Mouse (Mus musculus) granulocyte monocyte progenitor cell, adult 5-6 weeks (primary cell): ENCODE results near the gene Ptprc. TPM values are rescaled to one million over a fixed set of nuclear protein-coding genes. Genes with fewer than 3 reads are reported as not detected.

Source experiments
- ATAC-seq: replicated peaks from 2 replicates; pipeline ENCODE4 v1.8.0; 2016; ENCODE audit warnings: mild to moderate bottlenecking, moderate TSS enrichment, inconsistent platforms; ENCODE audit not compliant: poor library complexity, severe bottlenecking
- total RNA-seq, 2 experiments: library from RNA; stranded (forward) in 1 of 2; stranded (reverse) in 1 of 2; fragments of 200-712, 200-1000 nt in 1 of 2; fragments of >200 nt in 1 of 2; fragmentation: Nextera tagmentation in 1 of 2; gene quantifications; 2 replicates each; pipeline ENCODE4 v1.2.3; 2014 to 2017

The Ptprc gene
- total RNA-seq (2014; fragmentation: Nextera tagmentation) (114 and 122 TPM in 2 replicates), total RNA-seq (2017) (166 and 176 TPM in 2 replicates)

DNA sequence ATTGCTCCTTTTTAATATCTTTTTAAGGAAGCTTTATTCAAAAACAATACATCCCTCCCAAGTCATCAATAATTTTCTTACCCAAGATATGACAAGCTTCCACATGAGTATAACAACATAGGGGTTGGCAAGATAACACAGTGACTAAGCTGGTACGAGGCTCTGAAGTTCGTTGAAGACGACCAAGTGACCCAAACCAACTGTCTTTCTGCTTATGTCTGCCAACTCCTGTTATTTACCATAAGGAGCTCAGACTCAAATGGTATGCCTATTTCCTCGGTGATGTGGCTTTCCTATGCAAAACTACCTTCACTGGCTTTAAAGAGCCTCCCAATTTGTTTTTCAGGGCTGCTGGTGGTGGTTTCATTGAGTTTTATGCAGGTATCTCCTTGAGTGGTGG, at the start of gene Ptprc:
TSS of gene Ptprc (minus strand) at position 215 of the 400 bp plus-strand sequence.
- peak; percentile 58 for ATAC-seq

DNA sequence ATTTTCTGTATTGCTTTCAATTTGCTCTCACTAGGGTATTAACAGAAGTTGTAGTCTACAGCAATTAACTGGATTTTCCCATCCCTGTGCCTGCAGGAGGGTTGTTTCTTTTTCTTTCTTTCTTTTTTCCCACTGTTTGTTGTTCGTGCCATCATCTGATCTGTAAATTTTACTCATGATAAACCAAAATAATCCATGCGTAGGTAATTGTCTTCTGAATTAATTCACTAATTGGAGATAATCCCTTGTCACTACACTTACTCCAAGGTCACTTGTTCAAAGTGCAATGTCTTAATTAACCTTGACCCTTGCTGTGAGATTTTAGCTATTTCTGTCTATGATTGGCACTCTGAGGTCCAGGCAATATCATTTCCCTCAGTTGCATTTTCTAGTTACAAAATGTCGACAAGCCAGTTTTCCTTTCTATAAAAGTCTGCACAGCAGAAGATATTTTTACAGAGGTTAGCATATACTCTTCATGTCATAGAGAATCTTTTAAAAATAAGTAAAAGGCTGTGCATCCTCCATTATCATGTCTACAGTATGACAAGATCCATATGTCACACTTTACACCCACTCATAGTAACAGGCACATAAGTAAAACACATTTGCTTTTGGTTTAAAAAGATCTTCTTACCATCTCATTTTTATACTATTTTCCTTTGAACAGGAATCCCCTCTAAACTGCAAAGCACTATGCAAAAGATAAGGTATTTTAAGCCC, 39.4 kb upstream of the Ptprc start:
- no peak for ATAC-seq

DNA sequence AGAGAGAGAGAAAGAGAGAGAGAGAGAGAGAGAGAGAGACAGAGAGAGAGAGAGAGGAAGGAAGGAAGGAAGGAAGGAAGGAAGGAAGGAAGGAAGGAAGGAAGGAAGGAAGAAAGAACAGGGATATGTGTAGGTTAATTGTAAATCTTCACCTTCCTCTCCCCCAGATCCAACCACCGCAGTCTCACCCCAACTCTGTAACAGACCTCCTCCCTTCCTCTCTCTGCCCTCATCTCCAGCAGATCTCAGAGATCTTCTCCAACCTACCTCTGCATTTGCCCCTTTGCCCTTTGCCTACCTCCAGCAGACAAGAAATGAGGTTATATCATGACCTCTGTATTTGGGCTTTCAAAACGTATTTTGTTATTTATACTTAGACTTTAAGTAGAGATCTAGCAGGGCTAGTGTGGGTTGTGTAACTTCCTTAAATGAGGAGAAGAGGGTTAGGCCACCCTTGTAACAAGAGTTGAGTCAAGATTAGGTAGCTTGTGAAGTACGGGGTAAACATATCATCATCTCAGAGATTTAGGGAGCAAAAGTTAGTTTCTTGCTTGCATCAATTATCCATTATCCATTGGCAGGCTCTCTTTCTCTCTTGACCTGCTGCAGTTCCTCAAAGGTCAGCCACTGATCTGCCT, 35.0 kb upstream of the Ptprc start:
- peak; percentile 97 for ATAC-seq

DNA sequence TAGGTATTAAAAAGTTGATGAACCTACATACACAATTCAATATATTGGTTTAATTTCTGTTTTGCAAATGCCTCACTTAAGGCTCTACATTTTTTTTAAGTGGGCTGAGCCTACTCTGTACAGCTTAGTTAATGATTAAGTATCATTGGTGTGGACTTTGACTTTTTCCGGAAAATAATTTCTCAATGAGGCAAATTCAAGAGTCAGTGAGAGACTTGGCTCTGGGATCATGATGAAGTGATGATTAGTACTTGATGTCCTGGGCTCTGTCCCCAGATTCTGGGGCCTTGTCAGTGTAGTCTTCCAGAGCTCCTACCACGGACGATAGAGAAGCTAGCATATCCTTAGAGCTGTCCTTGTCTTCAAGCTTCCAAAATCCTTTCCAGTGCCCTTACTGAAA, 34.2 kb upstream of the Ptprc start:
- ATAC-seq, result no peak

DNA sequence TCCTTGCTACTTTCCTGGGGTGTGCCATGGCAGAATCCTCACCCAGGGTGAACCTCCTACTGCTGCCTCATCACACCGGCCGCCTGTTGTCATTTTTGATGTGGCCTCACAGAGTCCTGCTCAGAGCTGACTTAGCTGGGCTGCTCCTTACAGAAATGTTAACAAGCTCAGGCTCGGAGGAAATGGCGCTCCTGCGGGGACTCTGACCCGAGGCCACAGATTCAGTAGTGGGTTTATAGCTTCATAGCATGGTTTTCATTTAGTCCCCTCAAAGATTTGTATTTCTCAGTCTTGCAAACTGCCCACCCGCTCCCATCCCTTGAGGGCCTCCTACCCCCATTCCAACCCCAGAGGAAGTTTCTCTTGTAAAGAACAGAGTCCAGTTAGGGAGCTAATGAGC, 30.5 kb upstream of the Ptprc start:
- ATAC-seq, result no peak

DNA sequence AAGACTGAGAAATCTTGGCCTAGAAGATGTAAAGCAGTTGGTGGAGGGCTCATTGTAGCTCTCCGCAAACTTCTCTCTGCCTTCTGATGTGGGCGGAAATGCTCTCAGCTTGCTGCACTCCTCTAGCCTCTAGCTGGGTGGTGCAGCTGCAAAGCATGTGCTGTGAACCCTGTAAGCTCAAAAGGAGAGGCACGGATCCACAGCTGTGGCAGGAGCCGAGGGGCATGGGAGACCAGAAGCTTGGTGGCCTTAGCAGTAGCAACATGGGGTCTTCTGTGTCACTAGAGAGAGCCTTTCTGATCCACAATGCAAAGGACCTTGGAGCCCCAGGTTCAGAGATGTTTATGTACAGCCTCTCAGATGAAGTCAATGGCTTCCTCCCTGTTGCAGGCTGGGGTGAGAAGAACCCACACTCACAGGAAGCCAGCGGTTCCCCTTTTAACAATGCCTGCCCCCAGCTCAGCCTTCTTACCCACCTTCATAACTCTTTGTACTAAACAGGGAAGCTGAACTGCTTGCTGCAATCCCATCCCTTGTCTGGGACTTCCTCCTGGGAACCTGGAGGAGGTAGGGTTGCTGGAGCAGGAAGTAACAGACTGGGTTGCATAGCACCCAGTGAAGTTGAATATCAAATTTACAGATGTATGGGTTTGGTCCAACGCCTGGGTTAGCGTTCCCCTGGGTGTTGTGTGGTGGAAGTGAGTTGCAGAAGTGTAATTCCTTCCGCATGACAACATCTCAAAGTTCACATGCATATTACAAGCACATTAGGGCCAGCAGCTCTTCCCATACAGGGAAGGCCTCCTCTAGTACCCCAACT, 16.4 kb upstream of the Ptprc start:
- ATAC-seq, result peak; percentile 96

DNA sequence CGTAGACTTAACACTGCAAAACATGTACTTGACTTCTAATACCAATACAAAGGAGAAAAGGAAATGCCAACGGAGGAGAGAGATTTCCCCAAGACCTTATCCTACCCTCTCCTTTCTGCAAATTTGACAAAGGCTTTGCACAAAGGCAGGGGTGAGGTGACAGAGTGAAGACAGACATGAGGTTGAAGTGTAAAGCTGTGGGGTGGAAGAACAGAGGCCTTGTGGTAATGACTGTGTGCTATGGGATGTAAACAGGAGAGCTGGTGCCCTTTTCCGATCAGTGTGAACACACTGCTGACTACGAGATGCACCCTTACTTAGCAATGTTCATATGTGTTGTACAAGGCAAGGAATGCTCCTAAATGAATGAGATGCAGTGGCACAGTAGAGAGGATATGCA, 12.6 kb upstream of the Ptprc start:
- no peak for ATAC-seq

DNA sequence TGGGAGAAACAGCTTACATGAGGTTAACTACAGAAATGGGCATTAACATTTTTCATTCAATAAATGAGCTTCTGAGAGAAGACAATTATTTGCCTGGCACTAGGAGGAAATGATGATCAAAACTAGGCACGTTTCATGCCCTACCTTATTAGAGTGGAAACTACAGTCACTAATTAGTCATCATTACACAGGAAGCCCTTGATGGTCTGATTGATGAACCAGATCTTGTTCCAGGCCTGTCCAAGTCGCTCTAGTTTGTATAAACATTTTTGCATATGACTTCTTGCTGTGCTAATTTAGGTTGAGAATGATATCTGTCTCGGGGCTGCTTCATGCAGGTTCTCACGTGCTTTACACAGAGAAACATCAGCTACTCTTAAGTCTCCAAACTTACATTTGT, 10.4 kb upstream of the Ptprc start:
- no peak for ATAC-seq

DNA sequence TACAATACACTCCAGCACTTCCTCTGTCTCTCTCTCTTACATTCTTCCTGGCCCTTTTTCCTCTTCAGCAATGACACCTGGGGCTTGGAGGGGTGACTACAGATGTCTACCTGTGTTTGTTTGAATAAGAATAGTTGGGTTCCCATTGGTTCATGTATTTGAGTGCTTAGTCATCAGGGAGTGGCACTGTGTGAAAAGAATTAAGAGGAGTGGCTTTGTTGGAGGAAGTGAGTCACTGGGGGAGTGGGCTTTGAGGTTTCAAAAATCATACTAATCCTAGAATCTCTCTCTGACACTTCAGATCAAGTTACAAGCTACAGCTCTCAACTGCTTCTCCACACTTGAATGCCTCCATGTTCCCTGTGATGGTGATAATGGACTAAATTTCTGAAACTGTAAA, 4.6 kb upstream of the Ptprc start:
- no peak for ATAC-seq

DNA sequence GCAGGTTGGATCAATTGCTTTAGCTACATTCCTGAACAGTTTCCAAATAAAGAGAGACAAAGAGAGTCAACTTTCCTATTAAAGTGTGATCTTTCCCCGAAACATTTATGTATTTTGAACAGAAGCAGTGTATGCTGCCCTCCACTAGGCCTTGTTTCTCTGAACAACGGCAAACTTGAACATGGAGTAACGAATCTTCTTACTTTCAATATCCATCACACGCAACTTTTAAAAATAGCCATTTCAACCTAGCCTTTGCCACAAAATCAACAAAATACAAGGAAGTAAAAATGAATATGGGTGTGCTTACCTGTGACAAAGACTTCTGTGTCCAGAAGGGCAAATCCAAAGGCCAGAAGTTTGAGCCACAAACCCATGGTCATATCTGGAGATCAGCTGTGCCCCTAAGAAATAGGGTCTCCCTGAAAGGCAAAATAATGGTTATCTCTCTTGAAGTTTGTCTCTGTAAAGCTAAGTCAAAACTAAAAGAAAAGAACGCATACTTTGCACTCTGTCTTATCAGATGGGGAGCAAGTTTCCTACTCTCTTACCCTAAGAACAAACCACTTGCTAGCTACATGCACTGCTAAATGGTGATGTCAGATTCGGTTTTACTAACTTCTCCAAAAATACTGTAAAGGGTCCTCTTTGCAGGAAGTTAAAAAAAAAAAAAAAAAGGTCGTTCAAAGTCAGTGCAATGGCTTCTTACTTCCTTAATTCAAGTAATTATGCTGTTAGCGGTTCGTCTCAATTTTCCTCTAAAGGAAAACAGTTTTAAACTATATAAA, 609 bp downstream of the Ptprc start:
- peak; percentile 87 for ATAC-seq

DNA sequence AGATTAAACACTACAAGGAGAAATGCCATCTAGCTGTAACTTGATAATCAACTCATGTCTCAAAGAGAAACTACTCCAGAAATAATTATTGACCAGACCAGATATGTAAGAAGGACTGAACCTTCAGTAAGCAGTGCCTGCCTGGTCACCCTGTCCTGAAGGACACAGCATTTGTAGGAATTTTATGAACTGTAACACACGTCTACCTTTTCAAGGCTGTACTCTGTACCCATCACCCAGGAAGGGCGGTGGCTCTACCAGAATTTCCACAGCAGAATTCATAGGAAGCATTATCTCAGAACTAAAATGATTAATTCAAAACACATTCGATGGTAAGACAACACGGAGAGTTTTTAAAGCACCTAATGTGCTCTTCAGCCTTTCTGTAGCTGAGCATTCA, 1.4 kb downstream of the Ptprc start:
- no peak for ATAC-seq

DNA sequence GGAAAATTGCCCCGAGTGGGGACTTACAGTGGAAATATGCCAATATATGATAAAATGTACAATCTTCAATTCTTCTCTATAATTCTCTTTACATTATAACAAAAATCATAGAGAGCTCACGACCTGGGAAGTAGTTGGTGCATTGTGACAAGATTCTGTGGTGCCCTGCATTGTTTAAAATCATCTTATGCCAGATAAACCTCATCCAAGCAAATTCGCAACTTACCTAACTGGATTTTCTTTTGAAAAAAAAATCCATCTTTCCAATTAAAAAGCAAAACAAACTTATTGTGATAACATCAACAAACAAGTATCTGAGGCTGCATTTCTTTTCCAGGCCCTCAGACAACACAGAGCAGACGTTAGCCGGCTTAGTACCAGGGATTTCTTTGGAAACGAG, 1.8 kb downstream of the Ptprc start:
- no peak for ATAC-seq

DNA sequence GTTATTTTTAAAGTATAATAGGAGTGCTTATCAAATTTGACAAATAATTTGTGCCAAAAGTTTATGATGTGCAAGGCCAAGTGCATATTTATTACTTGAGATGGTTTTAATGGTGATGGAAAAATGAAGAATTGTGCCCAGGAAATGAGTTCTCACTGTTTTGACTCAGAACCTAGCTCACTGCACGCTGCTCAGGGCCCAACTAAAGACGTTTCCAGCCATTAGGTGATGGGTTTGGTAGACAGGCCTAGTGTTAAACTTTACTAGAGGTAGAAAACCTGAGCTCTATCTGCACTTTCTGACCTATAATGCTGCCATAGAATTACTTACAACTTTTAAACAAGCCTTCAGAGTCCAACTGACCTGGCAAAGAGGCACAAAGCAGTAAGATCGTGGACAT, 3.0 kb downstream of the Ptprc start:
- ATAC-seq, result no peak

DNA sequence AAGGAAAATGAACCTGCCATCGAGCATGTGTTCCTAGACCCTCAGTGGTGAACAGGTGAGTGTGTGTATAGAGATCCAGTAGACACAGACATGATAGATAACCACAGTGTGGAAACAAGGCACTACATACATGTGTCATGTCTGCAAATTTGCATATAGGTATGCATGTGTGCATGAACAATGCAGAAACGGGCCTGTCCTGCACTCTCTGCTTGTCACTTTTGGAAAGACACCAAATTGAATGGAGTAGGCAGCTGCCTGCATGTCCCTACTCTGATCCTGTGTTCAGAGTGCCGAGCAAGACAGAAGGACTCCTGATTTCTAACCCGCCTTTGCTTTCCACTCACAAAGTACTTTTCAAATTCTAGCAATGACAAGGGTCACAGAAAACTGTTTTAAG, 3.4 kb downstream of the Ptprc start:
- ATAC-seq, result no peak

DNA sequence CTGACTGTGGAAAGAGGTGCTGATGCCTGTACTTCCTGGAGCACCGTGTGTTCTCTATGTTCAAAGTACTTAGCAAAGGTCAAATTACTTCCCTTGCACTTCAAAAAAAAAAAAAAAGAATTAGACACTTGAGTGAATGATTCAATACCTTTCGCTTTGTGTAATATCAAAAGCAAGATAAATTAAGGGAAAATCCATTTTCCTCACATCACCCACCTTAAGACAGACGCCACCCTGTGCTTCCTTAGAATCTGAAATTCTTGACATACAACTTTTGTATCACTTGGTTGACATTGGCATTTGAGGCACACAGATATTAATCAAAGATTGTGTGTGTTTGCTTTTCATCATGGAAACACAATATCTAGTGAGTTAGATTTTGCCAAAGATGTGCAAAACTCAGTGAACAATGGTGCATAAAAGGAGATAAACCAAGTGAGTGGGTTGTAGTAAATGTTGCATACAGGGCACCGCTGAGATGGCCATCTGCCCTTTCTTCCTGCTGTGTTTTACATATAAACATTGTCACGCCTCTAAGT, 9.2 kb downstream of the Ptprc start:
- ATAC-seq, result no peak

DNA sequence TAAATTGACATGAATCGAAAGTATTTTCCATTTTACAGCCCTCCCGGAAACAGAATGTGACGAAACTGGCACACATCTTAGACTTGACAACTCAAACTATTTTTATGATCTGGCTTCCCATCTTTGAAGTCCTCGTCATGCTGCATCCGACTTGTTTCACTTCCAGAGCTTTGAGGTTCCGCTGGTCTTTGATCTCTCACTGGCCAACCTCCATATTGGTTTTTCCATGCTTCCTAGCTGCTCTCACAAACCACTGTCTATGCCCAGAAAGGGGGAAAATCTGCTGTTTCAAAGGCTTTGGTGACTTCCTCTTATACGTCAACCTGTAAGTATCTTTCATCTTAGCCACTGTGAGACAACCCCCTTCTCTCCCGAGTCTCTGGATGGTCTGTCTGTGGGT, 12.9 kb downstream of the Ptprc start:
- peak; percentile 41 for ATAC-seq

DNA sequence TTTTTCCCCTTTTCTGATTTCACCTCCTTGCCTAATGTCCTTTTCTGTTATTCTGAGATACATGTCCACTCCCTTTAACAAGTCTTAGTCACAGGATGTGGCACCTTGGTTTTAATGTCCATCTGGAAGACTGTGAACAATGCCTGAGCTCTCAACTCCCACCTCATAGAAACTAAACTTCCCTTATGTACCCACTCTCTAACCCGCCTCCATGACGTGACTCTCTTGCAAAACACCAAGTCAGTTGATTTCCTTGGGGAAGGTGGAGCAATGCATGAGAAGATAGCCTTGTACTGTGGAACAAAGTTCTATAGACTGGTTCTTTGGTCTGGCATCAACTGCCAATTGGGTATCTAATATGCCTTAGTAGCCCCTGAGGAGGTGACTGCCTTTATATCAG, 16.6 kb downstream of the Ptprc start:
- peak; percentile 85 for ATAC-seq

DNA sequence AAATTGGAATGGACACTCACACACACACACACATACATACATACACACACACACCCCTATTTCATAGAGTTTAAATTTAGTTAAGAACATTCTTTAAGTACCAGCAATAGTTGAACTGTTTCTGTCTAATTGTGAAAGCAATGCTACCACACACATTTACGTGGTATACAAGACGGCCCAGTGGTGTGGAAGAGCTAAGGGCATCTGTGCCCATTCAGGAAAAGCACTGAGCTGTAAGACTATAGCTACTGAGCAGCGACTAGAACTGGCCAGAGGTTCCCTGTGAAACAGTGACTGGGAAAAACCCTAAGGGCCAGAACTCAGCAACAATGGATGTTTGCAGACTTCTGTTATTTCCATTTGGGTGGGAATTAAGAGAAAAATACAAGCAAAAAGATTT, 17.3 kb downstream of the Ptprc start:
- ATAC-seq, result peak; percentile 30

DNA sequence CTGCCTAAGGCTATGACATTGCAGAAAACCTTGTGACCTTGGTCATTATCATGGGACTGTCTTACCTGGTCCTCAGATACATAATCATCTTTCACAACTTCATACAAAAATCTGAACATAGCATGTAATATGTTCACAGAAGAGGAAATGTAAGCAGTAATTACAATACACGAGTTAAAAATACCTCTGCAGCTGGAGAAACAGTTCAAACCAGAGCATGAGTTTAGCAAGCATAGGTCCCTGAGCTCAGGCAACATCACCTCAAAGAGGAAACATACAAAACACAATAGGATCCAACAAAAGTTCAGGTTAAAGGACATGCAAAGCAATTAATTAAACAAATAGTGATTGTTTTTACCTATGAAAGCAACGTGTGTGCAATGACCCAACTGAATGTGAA, 17.8 kb downstream of the Ptprc start:
- ATAC-seq, result peak; percentile 9; the same call in 1 of the 2 replicates

DNA sequence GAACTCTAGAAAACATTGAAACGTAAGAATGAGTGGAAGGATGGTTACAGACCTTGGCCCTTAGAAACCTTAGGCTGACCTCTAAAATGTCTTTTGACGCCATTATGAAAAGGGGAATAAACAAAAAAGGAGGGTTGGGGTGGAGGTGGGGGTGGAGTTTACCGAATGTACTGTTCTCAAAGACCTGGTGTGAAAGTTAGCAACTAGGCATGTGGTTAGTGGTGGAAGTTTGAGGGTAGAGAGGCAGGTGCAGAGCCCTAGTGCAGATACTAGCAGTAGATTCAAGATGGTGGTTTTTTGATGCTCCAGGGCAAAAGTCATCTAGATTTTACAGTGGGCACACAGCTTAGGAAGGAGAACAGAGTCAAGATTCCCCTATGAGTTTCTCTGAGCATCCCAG, 18.5 kb downstream of the Ptprc start:
- ATAC-seq, result no peak
